Mouse (Mus musculus) hindbrain, embryonic 13.5 days (tissue): ENCODE measurements around the gene Tpsg1. TPM values are rescaled to one million over a fixed set of nuclear protein-coding genes. Genes with fewer than 3 reads are reported as not detected.

ENCODE experiments used
- polyA plus RNA-seq: library from polyadenylated mRNA; unstranded; fragments of >200 nt; fragmentation: Nextera tagmentation; extraction: Ambion mirVana; gene quantifications from 2 replicates; pipeline ENCODE4 v1.2.1, GENCODE M21; 2015

The Tpsg1 gene
- polyA plus RNA-seq, 1 experiment from 2014 or later, result 0.90 TPM

Other genes starting within 250 kb of the Tpsg1 start
- not detected in 2 replicates for gene Ptx4, start 248.5 kb upstream of the Tpsg1 start, polyA plus RNA-seq
- gene Clcn7, start 235.9 kb upstream of the Tpsg1 start, polyA plus RNA-seq, result 24.9 and 30.4 TPM in 2 replicates
- gene Ccdc154, start 206.8 kb upstream of the Tpsg1 start, polyA plus RNA-seq, result not detected in 2 replicates
- gene Gm38655, start 193.8 kb upstream of the Tpsg1 start, polyA plus RNA-seq, result not detected in 2 replicates
- gene BC003965, start 184.7 kb upstream of the Tpsg1 start, polyA plus RNA-seq, result 33.1 and 35.0 TPM in 2 replicates
- 11.3 and 11.9 TPM in 2 replicates for gene Unkl, start 180.9 kb upstream of the Tpsg1 start, polyA plus RNA-seq
- gene Gnptg, start 129.1 kb upstream of the Tpsg1 start, polyA plus RNA-seq, result 91.6 and 94.0 TPM in 2 replicates
- 59.6 and 62.9 TPM in 2 replicates for gene Tsr3, start 129.1 kb upstream of the Tpsg1 start, polyA plus RNA-seq
- 6.4 and 6.5 TPM in 2 replicates for gene Baiap3, start 112.9 kb upstream of the Tpsg1 start, polyA plus RNA-seq
- gene Ube2i, start 94.7 kb upstream of the Tpsg1 start, polyA plus RNA-seq, result 566 and 573 TPM in 2 replicates
- not detected in 2 replicates for gene Prss34, start 70.9 kb upstream of the Tpsg1 start, polyA plus RNA-seq
- not detected in 2 replicates for gene Prss28, start 60.6 kb upstream of the Tpsg1 start, polyA plus RNA-seq
- not detected in 2 replicates for gene Prss29, start 50.6 kb upstream of the Tpsg1 start, polyA plus RNA-seq
- 0.08 TPM in 1 of 2 replicates, not detected in the other for gene Tpsab1, start 23.7 kb upstream of the Tpsg1 start, polyA plus RNA-seq
- gene Tpsb2, start 3.0 kb upstream of the Tpsg1 start, polyA plus RNA-seq, result 0.14 TPM in 1 of 2 replicates, not detected in the other
- 9.7 and 10.2 TPM in 2 replicates for gene Cacna1h, start 64.5 kb downstream of the Tpsg1 start, polyA plus RNA-seq
- 1.1 and 2.0 TPM in 2 replicates for gene Tekt4, start 85.3 kb downstream of the Tpsg1 start, polyA plus RNA-seq
- 0.38 and 0.45 TPM in 2 replicates for gene Sstr5, start 128.0 kb downstream of the Tpsg1 start, polyA plus RNA-seq
- 11.1 and 11.8 TPM in 2 replicates for gene Sox8, start 201.4 kb downstream of the Tpsg1 start, polyA plus RNA-seq
- 22.6 and 24.0 TPM in 2 replicates for gene Lmf1, start 209.8 kb downstream of the Tpsg1 start, polyA plus RNA-seq